Mouse (Mus musculus): ENCODE measurements at regions not wholly inside any gene's neighbourhood (a gene's known extent, or its start where the extent isn't known, plus 50 kb on each side); places are given as distances from the start of the nearest gene placed in this dataset.

GRCm38 (mm10) chr10:117536769-117537599 is 92.3 kb upstream of the Cpm start:
- H3K4me1 ChIP-seq (ENCODE audit: control insufficient read depth, insufficient read depth, low read length) = no peaks in the 10 kb centered on the region
- DNase-seq = no peak

GRCm38 (mm10) chr10:117535843-117536242 is 93.5 kb upstream of the Cpm start:
- Histone ChIP-seq H3K36me3 (ENCODE audit: control insufficient read depth, insufficient read depth, low read length) (no peaks in the 10 kb centered on the region), H3K4me1 (ENCODE audit: control insufficient read depth, insufficient read depth, low read length) (no peaks in the 10 kb centered on the region), H3K4me3 (ENCODE audit: insufficient read depth, low read depth, low read length) (no peak overlapping the region), H3K27ac (ENCODE audit: insufficient read depth, low read depth, low read length) (no peak overlapping the region), H3K27me3 (replicated peaks; ENCODE audit: control insufficient read depth, insufficient read depth, low read length) (no peaks in the 10 kb centered on the region)
- WGBS = 58% methylated on average over 4 of the region's 4 CpGs
- TF ChIP-seq POLR2A (IDR thresholded peaks at IDR 0.05; ENCODE audit: low read depth, low read length) (no peak), CTCF (conservative IDR thresholded peaks at IDR 0.05; ENCODE audit: insufficient read depth, insufficient read length, low read depth, low read length) (no peak)
- DNase-seq = no peak

More at GRCm38 (mm10) chr10:117536769-117537599, 92.3 kb upstream of the Cpm start:
- Histone ChIP-seq H3K27ac (ENCODE audit: insufficient read depth, low read depth, low read length) (no peak overlapping the region), H3K36me3 (ENCODE audit: control insufficient read depth, insufficient read depth, low read length) (no peaks in the 10 kb centered on the region), H3K27me3 (replicated peaks; ENCODE audit: control insufficient read depth, insufficient read depth, low read length) (no peaks in the 10 kb centered on the region), H3K4me3 (ENCODE audit: insufficient read depth, low read depth, low read length) (no peak overlapping the region)
- TF ChIP-seq CTCF (conservative IDR thresholded peaks at IDR 0.05; ENCODE audit: insufficient read depth, insufficient read length, low read depth, low read length) (no peak), POLR2A (IDR thresholded peaks at IDR 0.05; ENCODE audit: low read depth, low read length) (no peak)
- WGBS = 92% methylated on average over 15 of the region's 15 CpGs

GRCm38 (mm10) chr10:117534992-117535719 is 94.1 kb upstream of the Cpm start:
- Histone ChIP-seq H3K36me3 (ENCODE audit: control insufficient read depth, insufficient read depth, low read length) (no peaks in the 10 kb centered on the region), H3K4me1 (ENCODE audit: control insufficient read depth, insufficient read depth, low read length) (no peaks in the 10 kb centered on the region), H3K27ac (ENCODE audit: insufficient read depth, low read depth, low read length) (no peak overlapping the region), H3K27me3 (replicated peaks; ENCODE audit: control insufficient read depth, insufficient read depth, low read length) (no peaks in the 10 kb centered on the region), H3K4me3 (ENCODE audit: insufficient read depth, low read depth, low read length) (no peak overlapping the region)
- no peak for TF ChIP-seq POLR2A (IDR thresholded peaks at IDR 0.05; ENCODE audit: low read depth, low read length)
- no peak for TF ChIP-seq CTCF (conservative IDR thresholded peaks at IDR 0.05; ENCODE audit: insufficient read depth, insufficient read length, low read depth, low read length)
- WGBS = 91% methylated on average over 12 of the region's 12 CpGs
- no peak for DNase-seq

GRCm38 (mm10) chr10:117534478-117534877 is 94.8 kb upstream of the Cpm start:
- no peaks in the 10 kb centered on the region for H3K36me3 ChIP-seq (ENCODE audit: control insufficient read depth, insufficient read depth, low read length)
- DNase-seq = no peak
- no peaks in the 10 kb centered on the region for H3K4me1 ChIP-seq (ENCODE audit: control insufficient read depth, insufficient read depth, low read length)
- WGBS = 80% methylated on average over 4 of the region's 4 CpGs
- H3K4me3 ChIP-seq (ENCODE audit: insufficient read depth, low read depth, low read length) = no peak overlapping the region
- no peak for TF ChIP-seq POLR2A (IDR thresholded peaks at IDR 0.05; ENCODE audit: low read depth, low read length)
- TF ChIP-seq CTCF (conservative IDR thresholded peaks at IDR 0.05; ENCODE audit: insufficient read depth, insufficient read length, low read depth, low read length) = no peak
- no peaks in the 10 kb centered on the region for H3K27me3 ChIP-seq (replicated peaks; ENCODE audit: control insufficient read depth, insufficient read depth, low read length)
- no peak overlapping the region for H3K27ac ChIP-seq (ENCODE audit: insufficient read depth, low read depth, low read length)

GRCm38 (mm10) chr10:117533541-117534386 is 95.5 kb upstream of the Cpm start:
- H3K4me1 ChIP-seq (ENCODE audit: control insufficient read depth, insufficient read depth, low read length) = no peaks in the 10 kb centered on the region
- no peak overlapping the region for H3K27ac ChIP-seq (ENCODE audit: insufficient read depth, low read depth, low read length)
- H3K36me3 ChIP-seq (ENCODE audit: control insufficient read depth, insufficient read depth, low read length) = no peaks in the 10 kb centered on the region
- H3K4me3 ChIP-seq (ENCODE audit: insufficient read depth, low read depth, low read length) = no peak overlapping the region
- TF ChIP-seq POLR2A (IDR thresholded peaks at IDR 0.05; ENCODE audit: low read depth, low read length) (no peak), CTCF (conservative IDR thresholded peaks at IDR 0.05; ENCODE audit: insufficient read depth, insufficient read length, low read depth, low read length) (no peak)
- no peak for DNase-seq
- H3K27me3 ChIP-seq (replicated peaks; ENCODE audit: control insufficient read depth, insufficient read depth, low read length) = no peaks in the 10 kb centered on the region
- 89% methylated on average over 8 of the region's 8 CpGs for WGBS

- DNase-seq = no peak
- H3K36me3 ChIP-seq (ENCODE audit: control insufficient read depth, insufficient read depth, low read length) = no peaks in the 10 kb centered on the region
- H3K27ac ChIP-seq (ENCODE audit: insufficient read depth, low read depth, low read length) = no peak overlapping the region
- no peak for TF ChIP-seq POLR2A (IDR thresholded peaks at IDR 0.05; ENCODE audit: low read depth, low read length)
- TF ChIP-seq CTCF (conservative IDR thresholded peaks at IDR 0.05; ENCODE audit: insufficient read depth, insufficient read length, low read depth, low read length) = no peak
- H3K4me1 ChIP-seq (ENCODE audit: control insufficient read depth, insufficient read depth, low read length) = no peaks in the 10 kb centered on the region
- 100% methylated on average over 1 of the region's 1 CpGs for WGBS
- H3K4me3 ChIP-seq (ENCODE audit: insufficient read depth, low read depth, low read length) = no peak overlapping the region
- H3K27me3 ChIP-seq (replicated peaks; ENCODE audit: control insufficient read depth, insufficient read depth, low read length) = no peaks in the 10 kb centered on the region
Measured at GRCm38 (mm10) chr10:117532750-117533540, 96.4 kb upstream of the Cpm start.

Measured in kidney, adult 2 months (tissue).